ENCODE assay signal across 8 mouse cellular contexts in genomic region chr7:130770707-130771106, GRCm38 (mm10). TPM values are rescaled to one million over a fixed set of nuclear protein-coding genes. Genes with fewer than 3 reads are reported as not detected.
DNase-seq lines count a peak whose midpoint lies in the region; ATAC-seq and TF ChIP-seq lines count a peak whose summit lies in the region.

No protein-coding gene starts in this region.

- no peak overlapping the region for H3K4me3 ChIP-seq in forebrain, embryonic 10.5 days
- no peak overlapping the region for H3K4me3 ChIP-seq in forebrain, embryonic 13.5 days
- H3K4me3 ChIP-seq in bone marrow macrophage, adult 2 months (ENCODE audit: insufficient read depth, low read length): no peak overlapping the region
- no peak overlapping the region for H3K4me3 ChIP-seq in embryonic fibroblast, embryonic 13.5 days (ENCODE audit: insufficient read depth, low read length)
- H3K4me3 ChIP-seq in hindbrain, embryonic 15.5 days: no peak overlapping the region
- H3K4me3 ChIP-seq in left cerebral cortex, adult 2 months: no peak overlapping the region
- H3K4me3 ChIP-seq in midbrain, embryonic 16.5 days (ENCODE audit: low read depth, low read length): no peak overlapping the region
- H3K4me3 ChIP-seq in spleen, adult 2 months (ENCODE audit: extremely low read depth, insufficient read depth, insufficient read length): no peak overlapping the region

- intact Hi-C loops in left cerebral cortex, adult 2 months (cut with DNase I): loop anchor here (2.0 to 5.0 kb wide), 3 partner anchors 57 to 292 kb away; no protein-coding TSS in a partner anchor

- H3K9me3 ChIP-seq in forebrain, embryonic 10.5 days: no peaks in the 10 kb centered on the region
- no peaks in the 10 kb centered on the region for H3K9me3 ChIP-seq in forebrain, embryonic 13.5 days (replicated peaks)
- H3K9me3 ChIP-seq in hindbrain, embryonic 15.5 days: no peaks in the 10 kb centered on the region
- no peaks in the 10 kb centered on the region for H3K9me3 ChIP-seq in midbrain, embryonic 16.5 days (replicated peaks; ENCODE audit: control insufficient read depth, low read length, poor library complexity, severe bottlenecking)

- DNase-seq in forebrain, embryonic 10.5 days (ENCODE audit: extremely low spot score, low spot score): peak; percentile 77
- peak; percentile 75 to 88 for DNase-seq in left cerebral cortex, adult 2 months (ENCODE audit: extremely low spot score in 1 of 2, low spot score in 2 of 2)
- DNase-seq in spleen, adult 2 months (ENCODE audit: low read depth in 1 of 2, low spot score in 2 of 2): peak; percentile 45 to 70

- no peak overlapping the region for H3K9ac ChIP-seq in forebrain, embryonic 13.5 days
- no peak overlapping the region for H3K9ac ChIP-seq in hindbrain, embryonic 15.5 days
- H3K9ac ChIP-seq in midbrain, embryonic 16.5 days (ENCODE audit: low read depth, low read length): no peak overlapping the region

- TF ChIP-seq POLR2A in bone marrow macrophage, adult 2 months (IDR thresholded peaks at IDR 0.05; ENCODE audit: borderline replicate concordance, low read depth, low read length): no peak
- no peak for TF ChIP-seq POLR2A in embryonic fibroblast, embryonic 13.5 days (IDR thresholded peaks at IDR 0.05; ENCODE audit: low read depth, low read length)
- TF ChIP-seq POLR2A in spleen, adult 2 months (IDR thresholded peaks at IDR 0.05; ENCODE audit: low read depth, low read length): no peak

- no peak overlapping the region for H3K4me2 ChIP-seq in forebrain, embryonic 13.5 days
- no peak overlapping the region for H3K4me2 ChIP-seq in hindbrain, embryonic 15.5 days
- no peak overlapping the region for H3K4me2 ChIP-seq in midbrain, embryonic 16.5 days (ENCODE audit: low read length)

- 0 out of 2 replicates have a peak, but pooled peaks cover 9% of the 10 kb centered on the region for H3K27me3 ChIP-seq in forebrain, embryonic 10.5 days (ENCODE audit: poor library complexity, severe bottlenecking)
- H3K27me3 ChIP-seq in forebrain, embryonic 13.5 days: no peaks in the 10 kb centered on the region
- no peaks in the 10 kb centered on the region for H3K27me3 ChIP-seq in hindbrain, embryonic 15.5 days
- H3K27me3 ChIP-seq in midbrain, embryonic 16.5 days (ENCODE audit: control insufficient read depth, insufficient read depth, low read depth, low read length): no peaks in the 10 kb centered on the region
- H3K27me3 ChIP-seq in spleen, adult 2 months (ENCODE audit: control insufficient read depth, insufficient read depth, low read length): no peaks in the 10 kb centered on the region

- H3K36me3 ChIP-seq in forebrain, embryonic 10.5 days (replicated peaks): peaks cover 14% of the 10 kb centered on the region
- H3K36me3 ChIP-seq in forebrain, embryonic 13.5 days (ENCODE audit: poor library complexity, severe bottlenecking): peaks cover 14% of the 10 kb centered on the region
- H3K36me3 ChIP-seq in hindbrain, embryonic 15.5 days: 0 out of 2 replicates have a peak, but pooled peaks cover 2% of the 10 kb centered on the region
- peaks cover 2% of the 10 kb centered on the region; the same call in 1 of the 2 replicates for H3K36me3 ChIP-seq in midbrain, embryonic 16.5 days (ENCODE audit: control insufficient read depth, insufficient read depth, low read length)
- no peaks in the 10 kb centered on the region for H3K36me3 ChIP-seq in spleen, adult 2 months (ENCODE audit: control insufficient read depth, insufficient read depth, low read length)

- 41% methylated on average over 3 of the region's 3 CpGs for WGBS in forebrain, embryonic 10.5 days
- WGBS in forebrain, embryonic 13.5 days: 41% methylated on average over 3 of the region's 3 CpGs
- 27% methylated on average over 3 of the region's 3 CpGs for WGBS in hindbrain, embryonic 15.5 days
- 28% methylated on average over 3 of the region's 3 CpGs for WGBS in midbrain, embryonic 16.5 days
- WGBS in spleen, adult 2 months: 18% methylated on average over 3 of the region's 3 CpGs

- no peak for ATAC-seq in forebrain, embryonic 13.5 days
- ATAC-seq in hindbrain, embryonic 15.5 days (ENCODE audit: low FRiP score, low read depth): peak; percentile 45; the same call in 1 of the 2 replicates
- ATAC-seq in midbrain, embryonic 16.5 days: 0 out of 2 replicates have a peak, but pooled peaks have one; percentile 60

- TF ChIP-seq CTCF in bone marrow macrophage, adult 2 months (IDR thresholded peaks at IDR 0.05; ENCODE audit: low read depth, low read length): peak; percentile 94
- TF ChIP-seq CTCF in embryonic fibroblast, embryonic 13.5 days (IDR thresholded peaks at IDR 0.05; ENCODE audit: borderline replicate concordance, insufficient read depth, low read length): peak; percentile 54; the same call in 1 of the 2 replicates
- TF ChIP-seq CTCF in left cerebral cortex, adult 2 months (IDR thresholded peaks at IDR 0.05): peak; percentile 92
- peak; percentile 80; the same call in 1 of the 2 replicates for TF ChIP-seq CTCF in spleen, adult 2 months (IDR thresholded peaks at IDR 0.05; ENCODE audit: extremely low read depth, insufficient read depth, insufficient read length, insufficient replicate concordance)

- no peak overlapping the region for H3K27ac ChIP-seq in forebrain, embryonic 10.5 days
- H3K27ac ChIP-seq in forebrain, embryonic 13.5 days: no peak overlapping the region
- no peak overlapping the region for H3K27ac ChIP-seq in bone marrow macrophage, adult 2 months (ENCODE audit: insufficient read depth, low read depth, low read length)
- H3K27ac ChIP-seq in embryonic fibroblast, embryonic 13.5 days (ENCODE audit: insufficient read depth, low read length): no peak overlapping the region
- no peak overlapping the region for H3K27ac ChIP-seq in hindbrain, embryonic 15.5 days (replicated peaks)
- no peak overlapping the region for H3K27ac ChIP-seq in left cerebral cortex, adult 2 months
- H3K27ac ChIP-seq in midbrain, embryonic 16.5 days (ENCODE audit: low read length): no peak overlapping the region
- no peak overlapping the region for H3K27ac ChIP-seq in spleen, adult 2 months (ENCODE audit: insufficient read depth, low read length)

- 0 out of 2 replicates have a peak, but pooled peaks cover 3% of the 10 kb centered on the region for H3K4me1 ChIP-seq in forebrain, embryonic 10.5 days
- no peaks in the 10 kb centered on the region for H3K4me1 ChIP-seq in forebrain, embryonic 13.5 days
- H3K4me1 ChIP-seq in bone marrow macrophage, adult 2 months (ENCODE audit: control insufficient read depth, insufficient read depth, low read length): peaks cover 4% of the 10 kb centered on the region
- no peaks in the 10 kb centered on the region for H3K4me1 ChIP-seq in embryonic fibroblast, embryonic 13.5 days (ENCODE audit: control insufficient read depth, insufficient read depth, low read length)
- H3K4me1 ChIP-seq in hindbrain, embryonic 15.5 days (replicated peaks): no peaks in the 10 kb centered on the region
- no peaks in the 10 kb centered on the region for H3K4me1 ChIP-seq in midbrain, embryonic 16.5 days (ENCODE audit: control insufficient read depth, insufficient read depth, low read length)
- H3K4me1 ChIP-seq in spleen, adult 2 months (ENCODE audit: control insufficient read depth, insufficient read depth, insufficient read length): peaks cover 2% of the 10 kb centered on the region; the same call in 1 of the 2 replicates

RNA-seq across cellular contexts. Expression of gene Btbd16, which starts 3.2 kb away (rescaled TPM):
- polyA plus RNA-seq in forebrain, embryonic 10.5 days (2016; fragmentation: Nextera tagmentation; extraction: Ambion mirVana): not detected in 2 replicates
- not detected in 2 replicates for polyA plus RNA-seq in forebrain, embryonic 13.5 days (2015; fragmentation: Nextera tagmentation; extraction: Ambion mirVana)
- polyA plus RNA-seq in bone marrow macrophage, adult 2 months (2012; ENCODE audit: insufficient read depth, insufficient read length, missing spikeins): not detected in 2 replicates
- polyA plus RNA-seq in embryonic fibroblast, embryonic 13.5 days (2011; ENCODE audit: insufficient read length, low read depth, missing spikeins): not detected in 2 replicates
- polyA plus RNA-seq in hindbrain, embryonic 15.5 days (2015; fragmentation: Nextera tagmentation; extraction: Ambion mirVana): 0.09 TPM in 1 of 2 replicates, not detected in the other
- under 1 TPM; 0.23 to 0.56 TPM for total RNA-seq in left cerebral cortex, adult 2 months (2021)
- polyA plus RNA-seq in midbrain, embryonic 16.5 days (2015; fragmentation: Nextera tagmentation; extraction: Ambion mirVana): 0.31 TPM in 1 of 2 replicates, not detected in the other
- 0.16 and 0.20 TPM in 2 replicates for polyA plus RNA-seq in spleen, adult 2 months (2012; rRNA removed)
